Mouse (Mus musculus) limb, embryonic 11.5 days (tissue): ENCODE measurements at regions not wholly inside any gene's neighbourhood (a gene's known extent, or its start where the extent isn't known, plus 50 kb on each side); places are given as distances from the start of the nearest gene placed in this dataset.

Experiments used
- ATAC-seq: fragments of 200-750 bp; cut with Nextera tagmentation; 2 replicates; pipeline ENCODE4 v1.8.0; 2017; ENCODE audit warnings: low read depth; ENCODE audit not compliant: insufficient number of reproducible peaks, low FRiP score, low TSS enrichment
- DNase-seq: peaks from one replicate; pipeline ENCODE4 v3.0.0-alpha.2; 2015; ENCODE audit warnings: low spot score
- H3K27ac ChIP-seq: fragments of 300-500 bp; sonication (generic); replicated peaks from 2 replicates; pipeline ENCODE4 v1.5.1; 2014; ENCODE audit warnings: low read depth, mild to moderate bottlenecking, low read length
- H3K27me3 ChIP-seq: fragments of 300-500 bp; sonication (generic); 2 replicates; pipeline ENCODE4 v1.6.1; 2014; ENCODE audit warnings: mild to moderate bottlenecking, low read length, mixed read lengths; ENCODE audit not compliant: control insufficient read depth, insufficient read depth
- H3K36me3 ChIP-seq: fragments of 300-500 bp; sonication (generic); 2 replicates; pipeline ENCODE4 v1.6.1; 2014; ENCODE audit warnings: mild to moderate bottlenecking, low read length, moderate library complexity, mixed read lengths; ENCODE audit not compliant: control insufficient read depth, insufficient read depth
- H3K4me1 ChIP-seq: fragments of 300-500 bp; sonication (generic); 2 replicates; pipeline ENCODE4 v1.6.1; 2014; ENCODE audit warnings: low read length, mixed read lengths; ENCODE audit not compliant: control insufficient read depth, insufficient read depth
- H3K4me2 ChIP-seq: fragments of 300-500 bp; sonication (generic); 2 replicates; pipeline ENCODE4 v1.6.1; 2014; ENCODE audit warnings: low read depth, mild to moderate bottlenecking, moderate library complexity; ENCODE audit not compliant: severe bottlenecking
- H3K4me3 ChIP-seq: fragments of 300-500 bp; sonication (generic); 2 replicates; pipeline ENCODE4 v1.5.1; 2014; ENCODE audit warnings: low read depth, low read length
- H3K9ac ChIP-seq: fragments of 300-500 bp; sonication (generic); 2 replicates; pipeline ENCODE4 v1.6.1; 2014; ENCODE audit warnings: mild to moderate bottlenecking, low read length
- H3K9me3 ChIP-seq: fragments of 300-500 bp; sonication (generic); 2 replicates; pipeline ENCODE4 v1.6.1; 2016; ENCODE audit warnings: low read length; ENCODE audit not compliant: control insufficient read depth
- WGBS: fragments of 180-500 bp; shearing (Covaris S2); extraction: QIAGEN DNeasy Blood & Tissue Kit; methylation state at CpG from one replicate; pipeline ENCODE4 v1.1.7; 2014; 5-methylcytosine and 5-hydroxymethylcytosine counted together

DNA sequence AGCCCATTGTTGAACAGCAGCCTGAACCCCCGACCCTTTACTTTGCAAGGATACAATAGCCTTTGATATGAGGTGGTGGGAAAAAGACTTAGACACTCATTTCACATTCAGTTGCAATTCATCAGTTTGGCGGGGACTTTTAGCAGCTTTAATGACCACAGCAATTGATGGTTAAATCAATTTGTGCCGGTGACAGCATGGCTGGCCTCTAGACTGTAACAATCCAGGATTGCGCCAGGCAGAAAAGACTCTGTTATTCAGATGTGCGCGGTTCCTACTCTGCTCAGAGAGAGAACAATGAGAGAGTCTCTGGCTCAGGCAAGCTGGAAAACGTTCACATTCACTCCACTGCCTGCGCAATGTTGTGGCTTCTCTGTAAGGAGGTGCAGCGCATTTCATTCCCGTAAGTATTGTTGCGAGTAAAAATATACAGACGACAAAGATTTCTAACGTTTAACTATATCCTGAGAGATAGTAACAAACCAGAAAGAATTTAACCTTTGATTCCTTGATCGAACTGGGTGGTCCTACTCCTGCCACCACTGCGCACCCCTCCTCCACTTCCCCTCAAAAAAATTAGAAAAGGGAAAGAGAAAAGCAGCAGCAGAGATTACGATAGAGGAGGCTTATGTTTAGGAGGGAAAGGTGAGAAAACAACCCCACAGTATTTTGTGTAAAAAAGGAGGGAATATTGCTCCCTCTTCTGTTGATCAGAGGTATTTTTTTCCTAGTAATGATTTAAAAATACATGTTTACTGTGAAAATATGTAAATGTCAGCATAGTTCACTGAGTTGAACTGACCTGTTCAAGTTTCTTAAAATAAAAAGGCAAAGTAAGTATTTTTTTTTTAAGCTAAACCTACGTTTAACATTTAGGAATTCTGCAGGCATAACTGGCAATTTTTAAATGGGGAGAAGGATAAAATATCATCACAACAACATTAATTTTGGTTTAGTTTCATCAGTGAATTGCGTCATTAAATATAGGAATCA, 267.6 kb downstream of the Rfpl4b start:
- 0 out of 2 replicates have a peak, but pooled peaks cover 4% of the 10 kb centered on the region for H3K4me1 ChIP-seq
- H3K4me2 ChIP-seq, result peak overlapping the region; percentile 43
- 12% methylated on average over 18 of the region's 18 CpGs for WGBS
- H3K4me3 ChIP-seq, result 0 out of 2 replicates have a peak overlapping the region, but pooled peaks have one; percentile 6
- H3K9ac ChIP-seq, result peak overlapping the region; percentile 38
- H3K27me3 ChIP-seq, result no peaks in the 10 kb centered on the region
- H3K36me3 ChIP-seq, result no peaks in the 10 kb centered on the region
- peak; percentile 85 for ATAC-seq
- DNase-seq, result peak; percentile 62
- no peaks in the 10 kb centered on the region for H3K9me3 ChIP-seq
- H3K27ac ChIP-seq, result peak overlapping the region; percentile 65; the same call in 1 of the 2 replicates

- DNase-seq (no peak), ATAC-seq (no peak)
- no peak overlapping the region; the same call in 1 of the 2 replicates for H3K9ac ChIP-seq
- no peaks in the 10 kb centered on the region for H3K36me3 ChIP-seq
- H3K4me1 ChIP-seq, result 0 out of 2 replicates have a peak, but pooled peaks cover 4% of the 10 kb centered on the region
- H3K27me3 ChIP-seq, result no peaks in the 10 kb centered on the region
- no peaks in the 10 kb centered on the region for H3K9me3 ChIP-seq
- no peak overlapping the region; the same call in 1 of the 2 replicates for H3K4me2 ChIP-seq
- H3K4me3 ChIP-seq, result no peak overlapping the region
- no peak overlapping the region for H3K27ac ChIP-seq
Observed at GRCm38 (mm10) chr10:38553326-38553687, 268.3 kb downstream of the Rfpl4b start.

DNA sequence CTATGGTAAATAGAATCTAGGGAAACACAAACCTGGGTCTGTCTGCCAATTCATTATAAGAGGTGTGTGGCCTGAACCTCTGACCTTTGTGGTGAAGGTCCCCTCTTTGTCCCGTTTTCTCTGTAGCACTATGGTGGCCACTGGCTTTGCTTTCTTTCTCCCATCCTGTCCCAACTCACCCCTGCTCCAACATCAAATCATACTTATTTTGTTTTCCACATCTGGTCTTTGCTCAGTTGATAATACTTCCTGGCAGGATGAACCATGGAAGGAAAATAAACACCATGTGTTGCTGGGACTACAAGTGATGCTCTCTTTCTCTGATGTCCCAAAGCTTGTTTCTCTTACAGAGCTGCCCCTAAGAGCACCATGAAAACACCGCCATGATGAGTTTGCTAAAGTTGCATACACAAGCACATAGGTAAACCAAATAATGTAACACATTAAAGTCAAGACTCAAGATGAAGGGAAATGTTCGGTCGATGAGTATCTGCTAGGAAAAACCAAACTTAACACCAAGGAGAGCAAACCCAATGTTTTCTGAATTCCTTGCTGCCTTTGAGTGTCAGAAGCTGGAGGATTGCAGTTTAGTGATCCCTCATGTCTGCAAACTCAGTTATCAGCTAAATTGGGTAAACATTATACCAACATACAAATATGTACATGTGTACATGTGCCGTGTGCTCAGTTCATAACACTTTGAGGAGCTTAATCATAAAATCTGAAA, 269.1 kb downstream of the Rfpl4b start:
- no peak overlapping the region for H3K4me2 ChIP-seq
- no peak overlapping the region for H3K9ac ChIP-seq
- H3K27ac ChIP-seq, result no peak overlapping the region
- H3K9me3 ChIP-seq, result no peaks in the 10 kb centered on the region
- no peaks in the 10 kb centered on the region for H3K27me3 ChIP-seq
- WGBS, result 83% methylated on average over 5 of the region's 5 CpGs
- H3K36me3 ChIP-seq, result no peaks in the 10 kb centered on the region
- H3K4me1 ChIP-seq, result 0 out of 2 replicates have a peak, but pooled peaks cover 4% of the 10 kb centered on the region
- no peak overlapping the region for H3K4me3 ChIP-seq
- ATAC-seq, result no peak
- DNase-seq, result no peak

DNA sequence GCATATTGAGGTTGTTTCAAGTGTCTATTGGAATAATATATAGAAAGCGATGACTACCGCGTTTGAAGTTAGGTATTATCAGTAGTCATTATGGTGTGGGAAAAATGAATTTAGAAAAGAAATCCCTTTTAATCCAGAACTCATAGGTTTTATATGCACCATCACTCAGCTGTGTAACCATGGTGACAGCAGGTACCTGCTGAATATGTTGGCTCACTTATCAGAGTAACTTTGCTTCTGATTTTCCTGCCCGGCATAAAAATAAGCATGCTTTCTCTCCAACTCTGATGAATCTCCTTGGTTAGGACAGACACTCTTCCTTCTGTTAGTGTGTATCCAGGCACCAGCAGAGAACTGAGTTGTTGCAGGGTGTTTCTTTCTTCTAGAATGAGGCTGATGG, 281.5 kb downstream of the Rfpl4b start:
- Histone ChIP-seq H3K4me1 (no peaks in the 10 kb centered on the region), H3K9ac (no peak overlapping the region), H3K27ac (no peak overlapping the region), H3K27me3 (no peaks in the 10 kb centered on the region), H3K36me3 (no peaks in the 10 kb centered on the region), H3K4me2 (no peak overlapping the region), H3K9me3 (no peaks in the 10 kb centered on the region), H3K4me3 (no peak overlapping the region)
- no peak for DNase-seq
- 96% methylated on average over 4 of the region's 4 CpGs for WGBS
- ATAC-seq, result no peak

GRCm38 (mm10) chr10:38538766-38539165, 282.8 kb downstream of the Rfpl4b start:
- Histone ChIP-seq H3K27me3 (no peaks in the 10 kb centered on the region), H3K9me3 (no peaks in the 10 kb centered on the region), H3K9ac (no peak overlapping the region), H3K4me1 (no peaks in the 10 kb centered on the region), H3K4me2 (no peak overlapping the region), H3K27ac (no peak overlapping the region), H3K36me3 (no peaks in the 10 kb centered on the region), H3K4me3 (no peak overlapping the region)
- ATAC-seq (no peak), DNase-seq (no peak)

DNA sequence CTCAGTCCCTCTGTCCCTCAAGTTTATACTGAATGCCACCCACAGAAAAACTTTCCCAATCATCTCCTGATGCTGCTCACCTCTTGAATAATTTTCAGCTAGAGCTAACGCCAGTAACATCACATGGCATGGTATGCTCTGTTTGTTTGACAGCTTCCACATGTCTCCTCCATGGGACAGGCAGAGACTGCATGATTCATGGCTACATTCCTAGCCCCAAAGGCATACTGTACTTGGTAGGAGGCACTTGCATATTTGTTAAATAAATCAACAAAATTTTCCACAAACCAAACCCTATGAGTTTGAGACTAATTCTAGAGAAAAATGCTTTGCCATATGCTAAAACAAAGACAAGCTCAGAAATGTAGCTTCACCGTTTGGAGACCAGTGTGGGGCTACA, 304.9 kb downstream of the Rfpl4b start:
- H3K4me1 ChIP-seq, result no peaks in the 10 kb centered on the region
- DNase-seq (no peak), ATAC-seq (no peak)
- no peak overlapping the region for H3K4me3 ChIP-seq
- no peaks in the 10 kb centered on the region for H3K9me3 ChIP-seq
- 78% methylated on average over 2 of the region's 2 CpGs for WGBS
- no peak overlapping the region for H3K4me2 ChIP-seq
- H3K27me3 ChIP-seq, result no peaks in the 10 kb centered on the region
- no peak overlapping the region for H3K9ac ChIP-seq
- H3K36me3 ChIP-seq, result no peaks in the 10 kb centered on the region
- no peak overlapping the region for H3K27ac ChIP-seq
